Mouse (Mus musculus) forebrain, embryonic 12.5 days (tissue): ENCODE results near the gene Dchs1. TPM values are rescaled to one million over a fixed set of nuclear protein-coding genes. Genes with fewer than 3 reads are reported as not detected.
A peak's percentile ranks its signal among the peaks of the same experiment; 100 is the strongest.
"Not testable (repeated sequence)": the region's sequence is repeated elsewhere in the genome, so short reads cannot be mapped to it uniquely, and the experiment has no call there.

Source experiments
- ATAC-seq: fragments of 200-750 bp; cut with Nextera tagmentation; 2 replicates; pipeline ENCODE4 v1.8.0; 2017; ENCODE audit warnings: moderate TSS enrichment; ENCODE audit not compliant: low FRiP score
- H3K27ac ChIP-seq: fragments of 300-500 bp; sonication (generic); 2 replicates; pipeline ENCODE4 v1.5.1; 2016; ENCODE audit warnings: mild to moderate bottlenecking
- H3K27me3 ChIP-seq: fragments of 300-500 bp; sonication (generic); 2 replicates; pipeline ENCODE4 v1.6.1; 2016; ENCODE audit warnings: mild to moderate bottlenecking
- H3K36me3 ChIP-seq: fragments of 300-500 bp; sonication (generic); replicated peaks from 2 replicates; pipeline ENCODE4 v1.6.1; 2016; ENCODE audit warnings: mild to moderate bottlenecking
- H3K4me1 ChIP-seq: fragments of 300-500 bp; sonication (generic); 2 replicates; pipeline ENCODE4 v1.6.1; 2016
- H3K4me2 ChIP-seq: fragments of 300-500 bp; sonication (generic); 2 replicates; pipeline ENCODE4 v1.6.1; 2016; ENCODE audit warnings: mild to moderate bottlenecking, moderate library complexity
- H3K4me3 ChIP-seq: fragments of 300-500 bp; sonication (generic); replicated peaks from 2 replicates; pipeline ENCODE4 v1.5.1; 2016; ENCODE audit warnings: mild to moderate bottlenecking
- H3K9ac ChIP-seq: fragments of 300-500 bp; sonication (generic); 2 replicates; pipeline ENCODE4 v1.6.1; 2016; ENCODE audit warnings: mild to moderate bottlenecking
- H3K9me3 ChIP-seq: fragments of 300-500 bp; sonication (generic); 2 replicates; pipeline ENCODE4 v1.6.1; 2016
- WGBS: fragments of 180-500 bp; shearing (Covaris S2); methylation state at CpG from one replicate; pipeline ENCODE4 v1.1.7; 2016; 5-methylcytosine and 5-hydroxymethylcytosine counted together
- polyA plus RNA-seq: library from polyadenylated mRNA; unstranded; fragments of >200 nt; fragmentation: Nextera tagmentation; extraction: Ambion mirVana; gene quantifications from 2 replicates; pipeline ENCODE4 v1.2.1, GENCODE M21; 2016

The Dchs1 gene
- polyA plus RNA-seq, 1 experiment from 2014 or later = 22.9 TPM

DNA sequence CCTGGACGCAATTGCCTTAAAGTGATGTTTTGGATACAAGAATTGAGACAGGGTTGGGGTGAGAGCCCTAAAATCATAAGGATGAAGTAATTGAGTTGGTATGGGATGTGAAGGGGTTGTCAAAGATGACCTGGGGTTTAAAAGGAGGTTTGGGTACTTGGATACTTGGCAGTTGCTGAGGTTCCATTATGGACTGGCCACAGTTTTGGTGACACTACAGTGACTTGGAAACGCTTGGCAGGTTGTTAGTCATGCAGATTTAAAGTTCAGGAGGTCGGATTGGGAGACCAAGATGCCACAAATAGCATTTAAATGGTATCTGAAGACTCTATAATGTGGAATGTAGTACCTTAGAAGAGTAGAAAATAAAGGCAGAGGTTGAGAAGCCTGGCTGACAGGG is 49.8 kb downstream of the Dchs1 start:
- peaks cover 25% of the 10 kb centered on the region for H3K4me1 ChIP-seq
- H3K4me2 ChIP-seq = peak overlapping the region; percentile 86
- ATAC-seq = no peak
- peak overlapping the region; percentile 78 for H3K4me3 ChIP-seq
- peak overlapping the region; percentile 86 for H3K9ac ChIP-seq
- H3K36me3 ChIP-seq = peaks cover 55% of the 10 kb centered on the region
- H3K9me3 ChIP-seq = no peaks in the 10 kb centered on the region
- H3K27ac ChIP-seq = no peak overlapping the region
- 45% methylated on average over 3 of the region's 3 CpGs for WGBS
- no peaks in the 10 kb centered on the region for H3K27me3 ChIP-seq

DNA sequence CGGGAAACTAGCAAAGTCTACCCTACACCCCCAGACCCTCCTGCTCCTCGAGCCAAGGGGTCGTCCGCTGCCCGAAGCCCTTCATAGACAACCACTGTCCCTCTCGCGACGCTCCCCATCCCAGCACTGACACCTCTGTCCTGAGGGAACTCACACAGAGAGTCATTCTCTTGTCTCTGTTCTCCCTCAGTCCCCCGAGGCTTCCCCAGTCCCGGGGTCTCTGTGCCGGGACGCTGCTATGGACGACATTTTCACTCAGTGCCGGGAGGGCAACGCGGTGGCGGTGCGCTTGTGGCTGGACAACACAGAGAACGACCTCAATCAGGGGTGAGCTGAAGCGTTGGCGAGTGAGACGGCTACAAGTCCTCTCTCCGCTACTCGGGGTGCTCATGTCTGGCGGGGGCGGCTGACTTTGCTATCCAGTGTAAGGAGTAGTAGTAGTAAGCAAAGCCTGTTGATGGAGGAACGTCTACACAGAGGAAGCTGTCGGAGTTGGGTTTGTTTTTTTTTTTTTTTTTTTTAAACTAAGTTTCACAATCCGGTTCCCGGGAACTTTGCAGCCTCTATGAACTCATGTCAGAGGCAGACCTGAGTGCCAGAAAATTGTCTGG is 50.4 kb downstream of the Dchs1 start, which contains the start of gene Rrp8:
Gene Rrp8, minus strand, starts transcription at position 475 of the 611 bp plus-strand sequence.
- Histone ChIP-seq H3K27ac (peak within 1 kb of the TSS; percentile 82), H3K4me3 (peak within 1 kb of the TSS; percentile 78), H3K36me3 (peaks cover 55% of the 10 kb centered on the region), H3K9me3 (no peaks in the 10 kb centered on the region), H3K27me3 (no peaks in the 10 kb centered on the region), H3K9ac (peak within 1 kb of the TSS; percentile 86), H3K4me2 (peak within 1 kb of the TSS; percentile 86), H3K4me1 (peaks cover 25% of the 10 kb centered on the region)
- no peak; the same call in 1 of the 2 replicates for ATAC-seq
- WGBS = under 1% methylated on average over 30 of the region's 30 CpGs

DNA sequence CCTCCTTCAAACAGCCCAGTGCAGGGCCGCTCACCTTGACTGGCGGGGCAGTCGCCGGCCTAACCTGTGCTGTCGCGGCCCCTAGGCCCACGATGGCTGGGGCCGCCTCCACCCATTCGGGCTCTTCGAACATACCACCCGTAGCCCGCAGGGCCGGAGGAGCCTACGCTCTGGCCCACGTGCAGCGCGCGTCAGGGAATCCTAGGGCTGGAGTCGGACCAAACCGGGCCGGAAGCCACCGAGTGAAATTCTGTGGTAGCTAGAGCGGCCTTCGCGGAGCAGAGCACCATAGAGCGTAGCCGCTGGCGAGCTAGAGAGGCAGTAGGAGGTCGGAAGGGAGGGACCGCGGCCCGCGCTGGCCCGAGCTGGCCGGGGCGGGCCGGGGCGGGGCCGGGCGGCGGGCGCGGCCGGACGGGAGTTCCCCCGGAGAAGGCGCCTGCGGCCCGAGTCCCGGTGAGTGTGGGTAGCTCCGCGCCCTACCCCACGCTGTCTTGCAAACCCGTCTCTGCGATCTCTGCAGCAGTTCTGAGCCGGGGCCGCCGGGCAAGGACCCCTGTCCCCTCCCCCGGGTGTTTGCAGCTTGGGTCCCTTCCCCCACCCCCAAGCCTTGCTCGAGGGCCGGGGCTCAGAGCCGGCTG is 51.1 kb downstream of the Dchs1 start, which contains the start of gene Ilk:
Gene Ilk, plus strand, starts transcription at position 329 of the 638 bp plus-strand sequence.
- Histone ChIP-seq H3K9ac (peak within 1 kb of the TSS; percentile 86), H3K9me3 (no peaks in the 10 kb centered on the region), H3K4me1 (peaks cover 25% of the 10 kb centered on the region), H3K27ac (peak within 1 kb of the TSS; percentile 82), H3K36me3 (peaks cover 54% of the 10 kb centered on the region), H3K4me3 (peak within 1 kb of the TSS; percentile 78), H3K27me3 (no peaks in the 10 kb centered on the region), H3K4me2 (peak within 1 kb of the TSS; percentile 86)
- WGBS = under 1% methylated on average over 44 of the region's 62 CpGs
- peak; percentile 97 for ATAC-seq

DNA sequence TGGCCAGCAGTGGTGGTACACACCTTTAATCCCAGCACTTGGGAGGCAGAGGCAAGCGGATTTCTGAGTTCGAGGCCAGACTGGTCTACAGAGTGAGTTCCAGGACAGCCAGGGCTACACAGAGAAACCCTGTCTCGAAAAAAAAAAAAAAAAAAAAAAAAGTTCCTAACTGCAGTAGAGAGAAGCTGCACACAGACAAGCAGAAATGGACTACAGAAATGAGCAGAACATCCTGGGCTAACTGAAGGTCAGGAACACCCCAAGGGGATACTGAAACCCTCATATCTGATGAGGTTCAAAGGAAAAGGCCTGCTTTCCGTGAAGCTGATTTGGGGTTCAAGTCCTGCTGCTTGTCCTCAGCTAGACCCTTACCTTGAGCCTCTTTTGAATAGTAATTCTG is 52.0 kb downstream of the Dchs1 start:
- H3K4me1 ChIP-seq = peaks cover 25% of the 10 kb centered on the region
- peak overlapping the region; percentile 78 for H3K4me3 ChIP-seq
- peak overlapping the region; percentile 86 for H3K9ac ChIP-seq
- 53% methylated on average over 4 of the region's 4 CpGs for WGBS
- peak overlapping the region; percentile 86 for H3K4me2 ChIP-seq
- H3K27ac ChIP-seq, ATAC-seq, H3K9me3 ChIP-seq, H3K27me3 ChIP-seq: not testable (repeated sequence)
- peaks cover 54% of the 10 kb centered on the region for H3K36me3 ChIP-seq

DNA sequence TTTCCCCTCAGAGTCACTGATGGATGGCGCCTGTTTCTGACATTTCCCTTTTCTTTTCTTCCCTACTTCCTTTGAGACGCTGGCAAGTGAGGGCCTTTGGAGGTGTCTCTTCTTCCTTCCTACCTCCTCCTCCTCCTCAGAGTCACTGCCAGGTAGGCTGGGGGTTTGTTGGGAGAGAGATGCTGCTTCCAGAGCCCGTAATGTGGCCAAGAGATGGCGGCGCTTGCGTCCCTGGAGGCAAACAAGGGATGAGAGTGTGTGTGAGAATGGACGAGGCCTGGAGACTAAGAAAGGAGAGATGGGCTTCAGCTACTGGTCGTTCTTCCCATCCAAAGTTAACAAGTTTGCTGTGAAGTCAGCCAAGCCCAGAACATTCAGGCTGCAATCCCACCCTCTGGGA is 52.6 kb downstream of the Dchs1 start:
- Histone ChIP-seq H3K27ac (no peak overlapping the region), H3K27me3 (no peaks in the 10 kb centered on the region), H3K4me3 (no peak overlapping the region; the same call in 1 of the 2 replicates), H3K9ac (no peak overlapping the region), H3K36me3 (peaks cover 52% of the 10 kb centered on the region), H3K4me2 (no peak overlapping the region), H3K4me1 (peaks cover 26% of the 10 kb centered on the region), H3K9me3 (no peaks in the 10 kb centered on the region)
- 89% methylated on average over 8 of the region's 8 CpGs for WGBS
- ATAC-seq = no peak

DNA sequence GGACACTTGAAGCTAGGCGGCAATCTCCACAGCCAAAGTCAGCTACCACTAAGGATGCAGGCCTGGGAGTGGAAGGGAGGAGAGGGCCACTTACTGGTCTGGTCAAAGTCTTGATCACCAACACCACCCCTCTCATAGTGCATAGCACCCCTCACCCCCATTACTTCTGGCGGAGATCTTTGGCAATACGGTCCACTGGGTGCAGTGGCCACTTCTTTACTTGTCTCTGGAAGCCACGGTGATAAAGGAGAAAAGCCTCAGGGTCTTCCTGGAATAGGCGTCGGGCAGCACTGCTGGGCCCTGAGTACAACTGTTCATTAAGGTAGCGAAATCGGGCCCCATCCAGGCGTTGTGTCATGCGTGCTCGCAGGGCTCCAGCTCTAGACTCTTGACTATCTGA is 53.6 kb downstream of the Dchs1 start:
- H3K9me3 ChIP-seq = no peaks in the 10 kb centered on the region
- no peak for ATAC-seq
- peaks cover 32% of the 10 kb centered on the region for H3K4me1 ChIP-seq
- H3K4me3 ChIP-seq = no peak overlapping the region
- 98% methylated on average over 11 of the region's 11 CpGs for WGBS
- H3K36me3 ChIP-seq = peaks cover 53% of the 10 kb centered on the region
- H3K27me3 ChIP-seq = no peaks in the 10 kb centered on the region
- no peak overlapping the region for H3K9ac ChIP-seq
- H3K4me2 ChIP-seq = no peak overlapping the region
- no peak overlapping the region for H3K27ac ChIP-seq

DNA sequence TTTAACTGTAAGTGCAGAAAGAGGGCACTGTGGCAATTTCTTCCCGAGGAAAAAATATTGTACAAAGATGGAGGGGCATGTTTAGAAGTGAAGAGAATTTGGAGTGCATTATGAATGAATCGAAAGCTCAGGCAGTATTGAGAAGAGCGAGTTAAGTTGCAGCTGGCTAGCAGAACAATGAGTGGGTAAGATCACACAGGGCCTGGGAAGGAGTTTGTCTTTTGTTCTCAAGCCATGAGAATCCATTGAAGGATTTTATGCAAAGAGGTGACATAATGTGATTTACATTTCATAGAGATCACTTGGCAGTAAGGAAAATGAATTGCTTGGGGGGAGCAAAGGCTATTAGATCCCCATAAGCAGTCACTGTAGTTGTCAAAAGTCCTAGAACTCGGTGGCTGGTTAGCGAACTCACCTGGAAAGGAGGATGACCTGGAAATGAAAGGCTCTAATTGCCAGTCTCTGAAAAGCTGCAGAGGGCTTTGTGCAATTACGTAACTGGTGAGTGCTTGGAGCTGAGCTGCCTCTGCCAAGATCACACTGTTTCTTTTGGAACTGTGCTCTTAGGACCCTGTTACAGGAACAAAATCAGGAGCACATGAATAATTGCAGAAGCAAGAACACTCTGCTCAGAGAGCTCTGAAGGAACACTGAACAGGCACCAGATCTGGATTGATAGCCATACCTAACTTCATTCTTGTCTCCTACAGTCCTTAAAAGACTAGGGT is 58.6 kb downstream of the Dchs1 start:
- peaks cover 43% of the 10 kb centered on the region for H3K36me3 ChIP-seq

DNA sequence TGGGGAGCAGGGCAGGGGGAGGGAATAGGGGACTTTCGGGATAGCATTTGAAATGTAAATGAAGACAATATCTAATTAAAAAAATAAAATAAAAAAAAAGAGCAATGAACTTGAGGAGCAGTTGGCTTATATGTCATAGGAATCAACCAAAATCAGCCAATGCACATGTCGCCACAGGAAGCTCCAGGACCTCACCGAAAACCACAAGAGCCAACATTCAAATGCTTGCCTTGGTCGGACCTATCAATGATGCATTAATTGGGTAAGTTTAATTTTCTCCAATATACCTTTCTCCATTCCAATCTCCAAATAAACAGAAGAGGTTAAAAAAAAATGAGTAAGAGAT is 60.5 kb downstream of the Dchs1 start:
- Histone ChIP-seq H3K27ac (no peak overlapping the region), H3K36me3 (peaks cover 24% of the 10 kb centered on the region), H3K9me3 (no peaks in the 10 kb centered on the region), H3K4me3 (no peak overlapping the region), H3K27me3 (no peaks in the 10 kb centered on the region), H3K4me2 (no peak overlapping the region), H3K9ac (no peak overlapping the region), H3K4me1 (peaks cover 15% of the 10 kb centered on the region)
- WGBS = 96% methylated on average over 4 of the region's 4 CpGs
- ATAC-seq = no peak

More for the DNA sequence above, 58.6 kb downstream of the Dchs1 start:
- H3K27me3 ChIP-seq = no peaks in the 10 kb centered on the region
- H3K4me1 ChIP-seq = peaks cover 15% of the 10 kb centered on the region
- peak; percentile 15; the same call in 1 of the 2 replicates for ATAC-seq
- H3K9ac ChIP-seq = no peak overlapping the region
- WGBS = 30% methylated on average over 6 of the region's 6 CpGs
- H3K9me3 ChIP-seq = no peaks in the 10 kb centered on the region
- H3K4me3 ChIP-seq = no peak overlapping the region
- H3K27ac ChIP-seq = peak overlapping the region; percentile 78
- peak overlapping the region; percentile 2; the same call in 1 of the 2 replicates for H3K4me2 ChIP-seq

DNA sequence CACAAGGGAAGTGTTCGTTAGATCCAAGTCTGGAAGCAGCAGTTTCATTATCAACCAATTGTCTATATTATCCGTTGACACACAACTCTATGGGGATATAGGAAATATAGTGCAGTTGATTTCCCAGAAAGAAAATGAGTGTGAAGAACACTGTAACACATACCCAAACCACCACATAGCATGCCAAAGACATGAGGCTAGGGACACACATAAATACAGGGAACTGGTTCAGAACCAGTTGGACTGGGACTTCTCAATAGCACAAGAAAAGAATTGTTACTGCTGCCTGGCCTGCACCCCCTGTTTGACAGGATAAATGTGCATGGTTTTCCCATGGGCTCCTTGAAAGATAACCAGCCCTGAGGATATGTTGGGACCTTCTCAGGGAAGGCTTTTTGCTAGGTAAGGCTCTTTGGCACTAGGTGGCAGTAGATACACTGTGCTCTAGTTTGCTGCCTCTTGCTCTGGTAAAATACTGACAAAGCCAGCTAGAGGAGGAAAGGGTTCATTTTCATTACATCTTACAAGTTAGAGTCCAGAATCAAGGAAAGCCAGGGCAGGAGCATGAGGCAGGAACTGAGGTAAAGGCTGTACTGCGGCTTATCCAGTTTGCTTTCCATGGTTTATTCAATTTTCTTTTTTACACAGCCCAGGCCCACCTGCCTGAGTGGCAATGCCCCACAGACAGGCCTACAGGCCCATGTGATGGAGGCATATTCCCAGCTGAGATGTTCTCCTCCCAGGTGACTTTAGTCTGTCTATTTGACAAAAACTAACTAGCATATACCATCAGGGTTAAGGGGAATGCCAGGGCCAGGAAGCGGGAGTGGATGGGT is 61.1 kb downstream of the Dchs1 start:
- H3K4me1 ChIP-seq = peaks cover 15% of the 10 kb centered on the region
- no peaks in the 10 kb centered on the region for H3K27me3 ChIP-seq
- peak; percentile 82 for ATAC-seq
- no peak overlapping the region for H3K9ac ChIP-seq
- H3K9me3 ChIP-seq = no peaks in the 10 kb centered on the region
- 79% methylated on average over 4 of the region's 4 CpGs for WGBS
- no peak overlapping the region for H3K4me3 ChIP-seq
- no peak overlapping the region for H3K27ac ChIP-seq
- peaks cover 20% of the 10 kb centered on the region for H3K36me3 ChIP-seq
- no peak overlapping the region for H3K4me2 ChIP-seq

DNA sequence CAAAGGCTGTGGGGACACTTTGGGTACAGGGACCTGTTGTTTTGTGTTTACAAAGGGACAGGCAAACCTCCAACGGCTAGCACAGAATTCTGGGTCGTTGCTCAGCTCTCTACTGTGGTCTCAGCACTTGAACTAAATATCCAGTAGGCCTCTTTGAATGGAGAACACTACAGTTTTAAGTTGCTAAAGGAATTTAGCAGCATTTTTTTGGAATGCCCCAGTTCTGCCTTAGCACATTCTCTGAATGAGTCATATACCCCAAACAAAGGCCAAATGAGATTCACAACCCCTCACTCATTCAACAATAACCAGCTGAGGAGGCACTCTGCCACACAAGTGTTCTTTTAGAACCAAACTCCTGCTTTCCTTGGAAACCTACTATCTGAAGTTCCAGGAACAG is 65.5 kb downstream of the Dchs1 start:
- Histone ChIP-seq H3K9me3 (no peaks in the 10 kb centered on the region), H3K4me1 (no peaks in the 10 kb centered on the region), H3K27me3 (no peaks in the 10 kb centered on the region), H3K4me2 (no peak overlapping the region), H3K27ac (no peak overlapping the region), H3K4me3 (no peak overlapping the region), H3K9ac (no peak overlapping the region), H3K36me3 (no peaks in the 10 kb centered on the region)
- no peak for ATAC-seq
- WGBS = 77% methylated on average over 2 of the region's 2 CpGs

DNA sequence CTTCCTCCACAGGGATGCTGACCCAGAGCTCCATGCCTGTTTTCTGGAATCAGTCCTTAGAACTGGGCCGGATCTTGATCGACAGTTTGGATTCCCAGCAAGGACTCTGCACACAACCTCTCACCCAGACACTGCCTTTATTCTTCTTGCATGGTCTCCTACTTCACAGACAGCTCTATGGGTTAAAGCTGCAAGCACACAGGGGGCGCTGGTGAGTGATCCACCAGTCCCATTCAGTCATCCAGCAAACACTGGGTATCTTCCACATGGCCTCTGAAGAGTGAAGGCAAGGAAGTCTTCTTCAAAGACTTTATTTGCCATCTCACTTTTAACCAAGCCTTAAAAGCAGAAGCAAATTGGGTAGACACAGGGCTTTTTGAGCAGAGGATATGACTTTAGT is 72.1 kb downstream of the Dchs1 start:
- Histone ChIP-seq H3K4me1 (no peaks in the 10 kb centered on the region), H3K9ac (no peak overlapping the region), H3K4me2 (no peak overlapping the region), H3K9me3 (no peaks in the 10 kb centered on the region), H3K27ac (no peak overlapping the region), H3K4me3 (no peak overlapping the region), H3K27me3 (no peaks in the 10 kb centered on the region), H3K36me3 (no peaks in the 10 kb centered on the region)
- 61% methylated on average over 3 of the region's 3 CpGs for WGBS
- no peak for ATAC-seq

DNA sequence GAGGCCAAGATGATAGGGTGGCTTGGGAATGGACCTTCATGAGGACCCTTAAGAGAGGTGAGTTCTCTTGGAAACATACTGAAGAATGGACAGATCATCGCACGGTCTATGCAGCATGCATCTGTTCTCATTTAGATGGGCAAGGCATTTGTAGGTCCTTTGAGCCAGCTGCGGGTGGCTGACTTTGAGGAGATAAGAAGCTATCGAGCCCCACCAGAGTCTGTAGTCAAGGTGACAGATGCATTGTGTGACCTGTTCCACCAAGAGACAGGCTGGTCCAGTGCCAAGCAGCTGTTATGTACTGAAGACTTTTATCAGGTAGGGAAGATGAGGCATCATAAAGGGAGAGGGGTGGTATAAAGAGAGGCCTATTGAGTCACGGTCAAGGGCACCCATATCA is 78.7 kb downstream of the Dchs1 start:
- no peaks in the 10 kb centered on the region for H3K36me3 ChIP-seq
- H3K4me3 ChIP-seq = no peak overlapping the region
- 88% methylated on average over 5 of the region's 5 CpGs for WGBS
- no peak overlapping the region for H3K9ac ChIP-seq
- H3K27me3 ChIP-seq = no peaks in the 10 kb centered on the region
- ATAC-seq = no peak
- no peak overlapping the region for H3K4me2 ChIP-seq
- no peaks in the 10 kb centered on the region for H3K4me1 ChIP-seq
- H3K9me3 ChIP-seq = no peaks in the 10 kb centered on the region
- H3K27ac ChIP-seq = no peak overlapping the region
